Mouse (Mus musculus): ENCODE measurements around the gene Igsf23.

DNA sequence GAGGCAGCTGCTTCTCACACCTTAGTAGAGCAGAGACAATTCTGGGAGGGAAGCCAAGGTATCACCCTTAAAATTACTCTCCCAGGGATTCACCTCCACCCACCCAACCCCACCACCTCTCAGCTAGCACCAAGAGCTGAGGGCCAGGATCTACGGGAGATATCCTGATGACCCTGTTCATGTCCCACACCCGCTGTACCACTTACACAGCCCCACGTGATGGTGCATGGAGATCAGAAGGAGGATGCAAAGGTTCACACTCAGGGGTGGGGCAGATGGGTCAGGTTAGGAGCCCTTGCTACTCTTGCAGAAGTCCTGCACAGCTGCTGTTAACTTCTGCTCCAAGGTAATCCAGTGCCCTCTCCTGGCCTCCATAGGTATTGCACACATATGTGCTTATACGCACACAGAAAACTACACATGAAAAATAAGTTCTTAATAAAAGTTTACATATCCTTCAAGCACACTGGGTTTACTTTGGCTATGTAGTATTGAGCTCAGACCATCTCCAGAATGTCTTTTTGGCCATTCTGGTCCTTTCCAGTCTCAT, 19.1 kb upstream of the Igsf23 start:
- TF ChIP-seq POLR2AphosphoS5 (IDR thresholded peaks at IDR 0.05; ENCODE audit: insufficient replicate concordance, low read depth, low read length) (no peak), CTCF (IDR thresholded peaks at IDR 0.05; ENCODE audit: low read depth, low read length) (no peak), TAL1 (conservative IDR thresholded peaks at IDR 0.05; ENCODE audit: low read depth, low read length) (no peak)

Measured in G1E (cell line).